Mouse (Mus musculus) liver, postnatal 0 days (tissue): Measurements from ENCODE around the gene Pfkl. TPM values are rescaled to one million over a fixed set of nuclear protein-coding genes. Genes with fewer than 3 reads are reported as not detected.
A peak's percentile ranks its signal among the peaks of the same experiment; 100 is the strongest.

Experiments used
- ATAC-seq: fragments of 200-750 bp; cut with Nextera tagmentation; 2 replicates; pipeline ENCODE4 v1.8.0; 2017; ENCODE audit warnings: mild to moderate bottlenecking, moderate library complexity
- DNase-seq: peaks from one replicate; pipeline ENCODE4 v3.0.0-alpha.2; 2016
- H3K27ac ChIP-seq: fragments of 300-500 bp; sonication (generic); 2 replicates; pipeline ENCODE4 v1.5.1; 2014; ENCODE audit warnings: antibody characterized with exemption, moderate library complexity, mild to moderate bottlenecking, low read depth
- H3K27me3 ChIP-seq: fragments of 300-500 bp; sonication (generic); 2 replicates; pipeline ENCODE4 v1.6.1; 2014; ENCODE audit warnings: low read length, control low read depth, mixed read lengths; ENCODE audit not compliant: insufficient read depth
- H3K36me3 ChIP-seq: fragments of 300-500 bp; sonication (generic); replicated peaks from 2 replicates; pipeline ENCODE4 v1.6.1; 2014; ENCODE audit warnings: mild to moderate bottlenecking, control low read depth, low read length, moderate library complexity, mixed read lengths; ENCODE audit not compliant: insufficient read depth
- H3K4me1 ChIP-seq: fragments of 300-500 bp; sonication (generic); 2 replicates; pipeline ENCODE4 v1.6.1; 2014; ENCODE audit warnings: antibody characterized with exemption, mild to moderate bottlenecking, control low read depth; ENCODE audit not compliant: insufficient read depth
- H3K4me2 ChIP-seq: fragments of 300-500 bp; sonication (generic); 2 replicates; pipeline ENCODE4 v1.6.1; 2014; ENCODE audit warnings: low read depth, mild to moderate bottlenecking, low read length, moderate library complexity, mixed read lengths
- H3K4me3 ChIP-seq: fragments of 300-500 bp; sonication (generic); 2 replicates; pipeline ENCODE4 v1.5.1; 2014; ENCODE audit warnings: low read depth, low read length
- H3K9ac ChIP-seq: fragments of 300-500 bp; sonication (generic); replicated peaks from 2 replicates; pipeline ENCODE4 v1.6.1; 2014; ENCODE audit warnings: mild to moderate bottlenecking, moderate library complexity
- H3K9me3 ChIP-seq: fragments of 300-500 bp; sonication (generic); 2 replicates; pipeline ENCODE4 v1.6.1; 2016; ENCODE audit warnings: mild to moderate bottlenecking, control low read depth, low read length, mixed read lengths
- CTCF ChIP-seq: sonication (generic); IDR thresholded peaks from 2 replicates; pipeline ENCODE4 v1.5.1; 2016; ENCODE audit warnings: antibody characterized with exemption, low read depth
- EP300 ChIP-seq: IDR thresholded peaks from 2 replicates; pipeline ENCODE4 v1.6.1; 2016; ENCODE audit warnings: antibody characterized with exemption, low read depth, mild to moderate bottlenecking
- WGBS: fragments of 180-500 bp; shearing (Covaris S2); extraction: QIAGEN DNeasy Blood & Tissue Kit; methylation state at CpG from one replicate; pipeline ENCODE4 v1.1.7; 2014; ENCODE audit not compliant: insufficient replicate concordance; 5-methylcytosine and 5-hydroxymethylcytosine counted together
- polyA plus RNA-seq: library from polyadenylated mRNA; unstranded; fragments of >200 nt; fragmentation: Nextera tagmentation; extraction: Ambion mirVana; gene quantifications from 2 replicates; pipeline ENCODE4 v1.2.1, GENCODE M21; 2015

Pfkl gene
- polyA plus RNA-seq, 1 experiment from 2014 or later: 31.3 TPM

DNA sequence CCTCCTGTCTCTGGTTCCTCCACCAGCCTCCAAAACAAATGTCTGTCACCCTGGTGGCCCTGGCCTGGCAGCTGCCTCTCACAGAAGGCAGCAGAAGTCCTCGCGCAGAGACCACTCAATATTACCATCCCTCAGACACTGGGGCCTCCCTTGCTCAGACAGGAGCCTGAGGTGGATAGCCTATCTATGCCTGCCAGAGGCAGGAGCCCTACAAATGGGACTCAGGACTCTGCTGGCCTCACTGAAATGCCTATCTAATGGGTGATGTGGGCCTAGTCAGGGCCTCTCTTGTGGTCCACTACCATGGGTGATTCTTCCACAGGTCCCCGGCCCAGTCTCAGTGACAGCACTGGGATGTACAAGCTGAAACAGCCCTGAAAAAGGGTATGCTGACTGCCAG, 1.7 kb downstream of the Pfkl start:
- no peak for ATAC-seq
- Histone ChIP-seq H3K36me3 (peaks cover 7% of the 10 kb centered on the region; the same call in 1 of the 2 replicates), H3K9me3 (no peaks in the 10 kb centered on the region), H3K4me2 (peak overlapping the region; percentile 87), H3K4me3 (peak overlapping the region; percentile 80), H3K9ac (peak overlapping the region; percentile 70), H3K27me3 (no peaks in the 10 kb centered on the region), H3K4me1 (peaks cover 46% of the 10 kb centered on the region), H3K27ac (peak overlapping the region; percentile 62)
- WGBS: 48% methylated on average over 3 of the region's 3 CpGs
- TF ChIP-seq CTCF (no peak), EP300 (no peak)
- DNase-seq: no peak

DNA sequence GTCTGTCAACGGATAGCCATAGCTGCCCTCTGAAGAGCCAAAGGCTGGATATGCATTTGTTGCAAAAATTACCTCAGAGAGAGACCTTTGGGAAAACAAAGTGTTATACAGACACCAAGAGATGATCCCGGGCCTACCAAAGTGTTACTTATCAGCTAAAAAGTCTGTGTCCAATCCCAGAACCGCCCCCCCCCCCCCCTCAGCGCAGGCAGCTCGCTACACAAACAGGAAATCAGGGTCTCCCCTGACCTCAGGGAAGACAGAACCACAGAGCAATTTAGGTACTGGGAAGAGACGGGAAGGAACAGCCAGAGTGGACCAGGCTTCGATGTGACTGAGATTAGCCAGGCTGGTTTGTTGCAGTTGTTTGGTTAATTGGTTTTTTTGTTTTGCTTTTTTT, 2.7 kb downstream of the Pfkl start:
- Histone ChIP-seq H3K4me2 (peak overlapping the region; percentile 87), H3K9ac (peak overlapping the region; percentile 70; the same call in 1 of the 2 replicates), H3K36me3 (peaks cover 12% of the 10 kb centered on the region; the same call in 1 of the 2 replicates), H3K4me3 (peak overlapping the region; percentile 80; the same call in 1 of the 2 replicates), H3K27me3 (no peaks in the 10 kb centered on the region), H3K9me3 (no peaks in the 10 kb centered on the region), H3K27ac (peak overlapping the region; percentile 62; the same call in 1 of the 2 replicates), H3K4me1 (peaks cover 46% of the 10 kb centered on the region)
- 9% methylated on average over 7 of the region's 7 CpGs for WGBS
- DNase-seq: no peak
- no peak for TF ChIP-seq EP300
- TF ChIP-seq CTCF: no peak
- no peak for ATAC-seq

DNA sequence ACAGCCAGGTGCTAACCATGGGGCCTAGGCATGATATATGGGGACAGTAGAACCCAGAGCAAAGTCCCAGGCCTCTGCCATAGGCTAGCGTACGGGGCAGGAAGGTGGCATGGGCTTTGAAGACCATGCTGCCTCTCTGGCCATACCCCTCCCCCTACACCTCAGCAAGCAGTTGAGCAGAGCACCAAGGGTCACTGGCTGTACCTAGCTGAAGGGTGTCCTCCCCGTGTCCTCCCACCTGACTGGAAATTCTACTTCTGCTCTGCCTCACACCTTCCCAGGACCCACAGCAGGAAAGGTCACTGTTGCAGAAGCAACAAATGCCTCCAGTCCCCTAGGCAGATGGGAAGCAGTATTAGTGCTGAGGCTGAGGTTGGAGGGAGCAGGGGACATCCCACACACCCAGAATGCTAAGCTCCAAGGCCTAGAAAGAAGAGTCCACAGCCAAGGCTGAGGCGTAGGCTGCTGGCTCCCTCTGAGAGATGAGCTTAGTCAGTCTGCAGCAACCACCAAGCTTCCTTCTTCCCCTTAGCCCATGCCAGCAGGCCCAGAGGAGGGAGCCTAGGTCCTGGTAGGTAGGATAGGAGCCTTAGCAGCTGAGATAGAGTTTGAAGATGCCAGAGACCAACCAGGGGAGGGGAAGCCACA, 4.0 kb downstream of the Pfkl start:
- WGBS: 82% methylated on average over 4 of the region's 4 CpGs
- Histone ChIP-seq H3K4me3 (no peak overlapping the region), H3K9ac (peak overlapping the region; percentile 32), H3K4me1 (peaks cover 46% of the 10 kb centered on the region), H3K4me2 (peak overlapping the region; percentile 10; the same call in 1 of the 2 replicates), H3K9me3 (no peaks in the 10 kb centered on the region), H3K27ac (no peak overlapping the region), H3K36me3 (peaks cover 24% of the 10 kb centered on the region), H3K27me3 (no peaks in the 10 kb centered on the region)
- no peak for TF ChIP-seq CTCF
- TF ChIP-seq EP300: no peak
- ATAC-seq: no peak
- DNase-seq: no peak

DNA sequence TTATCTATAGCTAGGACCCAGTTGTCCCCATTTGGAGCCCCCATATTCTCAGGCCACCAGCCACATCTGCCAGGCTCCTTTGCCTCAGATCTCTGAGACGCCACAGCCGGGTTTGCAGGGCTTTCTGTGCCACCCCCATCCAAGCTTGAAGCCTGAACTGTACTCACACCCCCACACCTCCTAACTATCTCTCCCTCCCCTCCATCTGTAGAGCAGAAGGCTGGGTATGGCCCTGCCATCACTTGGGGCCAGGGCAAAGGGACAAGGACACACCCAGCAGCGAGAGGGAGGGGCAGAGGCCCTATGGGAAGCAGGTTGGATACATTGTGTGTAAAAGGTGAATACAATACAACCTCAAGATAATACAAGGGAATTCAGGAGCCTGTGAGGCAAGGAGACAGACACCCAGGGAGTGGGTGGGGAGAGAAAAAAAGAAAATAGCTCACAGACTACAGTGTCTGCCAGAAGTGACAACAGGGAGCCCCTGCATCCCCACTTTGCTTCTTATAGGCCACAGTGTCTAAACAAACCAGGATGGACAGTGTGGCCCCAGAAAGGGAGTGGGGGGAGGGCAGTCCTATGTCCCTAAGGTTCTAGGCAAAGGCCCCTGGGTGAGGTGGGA, 5.3 kb downstream of the Pfkl start:
- DNase-seq (no peak), ATAC-seq (no peak)
- peaks cover 37% of the 10 kb centered on the region for H3K36me3 ChIP-seq
- no peak for TF ChIP-seq CTCF
- TF ChIP-seq EP300: no peak
- H3K9ac ChIP-seq: no peak overlapping the region; the same call in 1 of the 2 replicates
- H3K9me3 ChIP-seq: no peaks in the 10 kb centered on the region
- peak overlapping the region; percentile 40 for H3K4me2 ChIP-seq
- no peaks in the 10 kb centered on the region for H3K27me3 ChIP-seq
- no peak overlapping the region for H3K4me3 ChIP-seq
- H3K4me1 ChIP-seq: peaks cover 42% of the 10 kb centered on the region
- 0 out of 2 replicates have a peak overlapping the region, but pooled peaks have one; percentile 24 for H3K27ac ChIP-seq
- WGBS: 61% methylated on average over 3 of the region's 3 CpGs

DNA sequence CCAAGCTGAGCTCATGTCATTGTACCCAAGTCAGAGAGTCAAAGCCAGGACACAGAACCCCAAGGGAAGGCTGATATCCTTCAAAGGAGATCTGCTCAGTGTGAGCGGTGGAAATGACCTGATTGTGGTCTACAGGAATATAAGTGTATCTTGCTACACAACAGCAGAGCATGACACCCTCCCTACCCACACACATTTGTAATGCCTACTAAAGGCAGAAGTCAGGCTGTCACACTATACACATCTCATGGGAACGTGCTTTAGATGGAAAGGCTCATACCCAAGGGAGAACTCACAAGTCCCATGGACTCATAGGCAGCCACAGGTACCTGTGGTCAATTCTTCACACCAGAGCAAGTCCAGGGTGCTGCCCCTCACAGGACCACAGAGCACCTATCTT, 7.6 kb downstream of the Pfkl start:
- no peak overlapping the region for H3K4me2 ChIP-seq
- H3K27ac ChIP-seq: no peak overlapping the region
- H3K9me3 ChIP-seq: no peaks in the 10 kb centered on the region
- no peak for ATAC-seq
- peaks cover 24% of the 10 kb centered on the region for H3K4me1 ChIP-seq
- no peaks in the 10 kb centered on the region for H3K27me3 ChIP-seq
- DNase-seq: no peak
- H3K4me3 ChIP-seq: no peak overlapping the region
- peaks cover 58% of the 10 kb centered on the region for H3K36me3 ChIP-seq
- 77% methylated on average over 2 of the region's 2 CpGs for WGBS
- no peak overlapping the region for H3K9ac ChIP-seq
- no peak for TF ChIP-seq EP300
- no peak for TF ChIP-seq CTCF

DNA sequence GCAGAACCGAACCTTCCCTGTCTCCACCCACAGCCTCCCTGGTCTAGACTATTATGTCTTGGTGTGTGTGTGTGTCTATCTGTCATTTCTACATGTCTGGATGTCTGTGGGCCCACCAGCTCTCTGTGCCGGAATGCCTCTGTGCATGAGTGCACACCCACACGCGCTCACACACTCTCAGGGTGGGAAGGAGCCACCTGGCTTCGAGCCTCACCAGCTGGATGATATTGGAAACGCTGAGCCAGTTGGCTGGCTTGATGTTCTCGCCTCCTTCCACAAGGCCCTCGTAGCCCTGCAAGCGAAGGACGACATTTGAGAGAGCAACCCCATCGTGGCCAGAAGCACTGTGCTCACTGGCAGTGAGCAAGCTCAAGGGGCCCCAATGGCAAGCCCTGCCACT, 8.1 kb downstream of the Pfkl start:
- H3K27ac ChIP-seq: no peak overlapping the region
- WGBS: 85% methylated on average over 11 of the region's 11 CpGs
- H3K9me3 ChIP-seq: no peaks in the 10 kb centered on the region
- no peak overlapping the region for H3K9ac ChIP-seq
- H3K36me3 ChIP-seq: peaks cover 63% of the 10 kb centered on the region
- H3K4me2 ChIP-seq: no peak overlapping the region
- TF ChIP-seq EP300: no peak
- no peak for TF ChIP-seq CTCF
- ATAC-seq (no peak), DNase-seq (no peak)
- no peaks in the 10 kb centered on the region for H3K27me3 ChIP-seq
- peaks cover 19% of the 10 kb centered on the region for H3K4me1 ChIP-seq
- no peak overlapping the region for H3K4me3 ChIP-seq
